Mouse (Mus musculus): Measurements from ENCODE around the gene Pgrmc2.

GRCm38 (mm10) chr3:41099672-41100071 is 16.8 kb upstream of the Pgrmc2 start:
- TF ChIP-seq POLR2A (IDR thresholded peaks at IDR 0.05; ENCODE audit: low read depth, low read length) (no peak), CTCF (IDR thresholded peaks at IDR 0.05; ENCODE audit: extremely low read depth, insufficient read length, insufficient replicate concordance, low read depth, low read length) (no peak)
